Mouse (Mus musculus) lung, postnatal 25 days (tissue): ENCODE data around the gene Cap1.
A peak's percentile ranks its signal among the peaks of the same experiment; 100 is the strongest.
"Not testable (repeated sequence)": the region's sequence is repeated elsewhere in the genome, so short reads cannot be mapped to it uniquely, and the experiment has no call there.

Source experiments
- DNase-seq: peaks from one replicate; pipeline ENCODE4 v3.0.0; 2022; ENCODE audit warnings: low spot score

The Cap1 gene

DNA sequence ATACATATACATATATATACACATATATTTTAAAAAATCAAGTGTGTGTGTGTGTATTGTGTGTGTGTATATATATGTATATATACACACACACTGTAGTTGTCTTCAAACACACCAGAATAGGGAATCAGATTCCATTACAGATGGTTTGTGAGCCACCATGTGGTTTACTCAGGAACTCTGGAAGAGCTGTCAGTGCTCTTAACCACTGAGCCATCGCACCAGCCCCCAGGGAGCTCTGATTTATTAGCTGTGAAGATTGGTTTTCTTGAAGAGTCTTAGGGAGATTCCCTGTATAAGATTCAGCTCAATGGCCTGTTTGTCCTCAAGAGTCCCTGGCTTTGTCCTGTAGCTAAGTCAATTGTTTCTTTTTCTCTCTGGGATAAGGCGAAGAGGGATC is 47.9 kb downstream of the Cap1 start:
- no peak for DNase-seq

DNA sequence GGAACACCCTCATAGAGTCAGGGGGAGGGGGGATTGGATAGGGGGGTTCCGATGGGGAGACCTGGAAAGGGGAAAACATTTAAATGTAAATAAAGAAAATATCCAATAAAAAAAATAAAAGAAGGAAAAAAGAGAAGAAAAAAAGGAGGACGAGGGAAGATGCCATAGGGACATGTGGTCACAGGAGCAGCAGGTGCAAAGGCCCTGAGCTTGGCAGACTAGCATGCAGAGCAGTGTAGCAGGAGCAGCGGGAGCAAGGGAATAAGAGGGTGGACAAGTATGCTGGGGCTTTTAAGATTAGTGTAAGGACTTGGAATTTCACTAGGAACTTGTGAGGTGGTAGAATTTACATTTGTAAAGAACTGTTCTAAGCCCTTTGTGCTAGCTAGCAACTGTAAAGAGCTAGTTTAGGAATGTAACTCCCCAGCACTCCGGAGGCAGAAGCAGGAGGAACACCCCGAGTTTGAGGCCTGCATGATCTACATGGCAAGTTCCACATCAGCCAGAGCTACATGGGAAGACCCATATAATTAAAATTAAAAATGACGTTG is 48.6 kb downstream of the Cap1 start:
- no peak for DNase-seq

DNA sequence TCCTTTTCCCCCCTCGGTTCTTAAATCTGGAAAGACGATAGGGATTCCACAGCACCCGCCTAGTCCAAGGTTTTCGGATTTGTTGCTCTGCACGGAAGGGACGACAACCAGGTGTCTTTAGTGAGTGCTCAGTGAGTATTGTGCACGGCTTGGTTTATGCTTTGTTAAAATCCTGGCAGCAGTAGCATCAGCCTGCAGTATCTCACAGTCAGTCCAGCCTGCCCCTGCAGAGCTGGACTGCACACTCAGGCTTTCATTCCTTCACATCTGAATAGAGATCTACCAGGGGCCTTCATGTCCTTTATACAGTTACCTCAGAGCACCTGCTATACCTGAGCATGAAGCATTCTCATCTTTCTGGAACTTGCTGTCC is 49.5 kb downstream of the Cap1 start:
- no peak for DNase-seq

DNA sequence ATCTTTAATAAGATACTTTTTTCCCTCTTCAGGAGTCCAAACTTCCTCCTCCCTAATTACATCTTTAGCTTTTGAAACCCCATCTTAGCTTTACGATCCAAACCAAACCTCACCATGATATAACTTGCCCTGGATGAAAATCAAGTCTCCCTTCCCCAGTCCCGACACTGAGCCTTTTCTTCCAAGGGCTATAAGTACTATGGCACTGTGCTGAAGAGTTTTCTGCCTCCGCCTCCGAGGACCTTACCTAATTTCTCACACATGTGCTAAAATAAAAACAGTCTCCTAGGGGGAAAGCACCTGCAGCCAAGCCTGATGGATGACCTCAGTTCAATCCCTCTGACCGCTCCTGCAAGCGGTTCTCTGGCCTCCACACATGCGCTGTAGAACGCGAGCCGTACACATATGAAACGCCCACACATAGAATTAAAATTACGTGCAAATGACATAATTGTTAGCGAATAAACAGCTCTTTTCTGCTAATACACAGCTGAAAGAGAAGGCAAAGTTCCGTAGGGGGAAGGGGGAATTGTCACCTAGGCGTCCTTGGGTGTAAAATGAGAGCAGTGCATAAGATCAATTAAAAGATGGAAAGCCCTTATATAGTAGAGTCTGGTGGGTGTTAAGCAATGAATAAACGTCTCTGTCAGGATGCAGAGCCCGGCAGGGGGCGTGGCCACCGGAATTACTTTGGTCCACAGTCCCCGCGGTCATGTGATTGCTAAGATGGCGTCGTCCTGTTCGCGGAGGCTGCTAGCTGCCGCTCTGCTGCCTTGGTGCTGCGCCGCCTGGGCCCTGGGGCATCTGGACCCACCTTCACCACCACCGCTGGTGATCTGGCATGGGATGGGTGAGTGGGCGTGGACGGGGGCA is 50.1 kb downstream of the Cap1 start, which contains the start of gene Ppt1:
Ppt1 (plus strand) TSS at position 713 of the 873 bp plus-strand sequence.
- peak; percentile 89 for DNase-seq

DNA sequence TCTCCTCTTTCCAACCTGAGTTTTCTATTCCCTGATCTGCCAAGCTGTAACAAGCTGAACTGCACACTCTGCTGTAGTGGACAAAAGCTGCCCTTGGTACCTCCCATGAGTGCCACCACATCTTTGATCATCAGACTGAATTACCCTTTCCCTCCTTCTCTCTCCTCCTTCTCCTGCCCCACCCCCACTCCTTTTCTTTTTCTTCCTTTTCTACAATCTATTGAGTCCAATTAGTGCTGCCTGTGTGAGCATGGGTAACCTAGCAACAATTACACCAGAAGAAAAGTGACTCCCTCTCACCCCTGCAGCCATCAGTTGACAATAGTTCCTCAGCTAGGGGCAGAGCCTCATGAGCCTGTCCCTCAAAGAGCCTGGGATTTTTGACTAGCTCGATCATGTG is 54.0 kb downstream of the Cap1 start:
- no peak for DNase-seq

- DNase-seq: no peak
Measured at GRCm38 (mm10) chr4:122829339-122829738, 56.5 kb downstream of the Cap1 start.

DNA sequence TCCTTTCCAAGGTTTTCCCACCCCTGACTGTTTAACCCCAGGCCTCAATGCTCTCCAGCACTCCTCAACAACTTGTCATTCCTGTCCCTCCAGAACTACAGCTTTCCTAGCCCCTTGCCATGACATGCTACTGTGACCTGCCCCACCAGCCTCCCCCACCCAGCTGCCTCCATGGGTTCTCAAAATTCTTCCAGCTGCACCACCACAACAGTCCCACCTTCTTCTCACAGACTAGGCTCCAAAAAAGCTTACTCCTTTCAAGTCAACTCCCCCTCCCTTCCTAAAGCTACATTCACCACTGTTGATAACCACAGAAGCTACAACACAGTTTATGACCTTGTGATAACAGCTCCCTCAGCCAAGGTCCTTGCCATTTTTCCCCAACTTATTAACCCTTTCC is 58.2 kb downstream of the Cap1 start:
- DNase-seq: no peak

DNA sequence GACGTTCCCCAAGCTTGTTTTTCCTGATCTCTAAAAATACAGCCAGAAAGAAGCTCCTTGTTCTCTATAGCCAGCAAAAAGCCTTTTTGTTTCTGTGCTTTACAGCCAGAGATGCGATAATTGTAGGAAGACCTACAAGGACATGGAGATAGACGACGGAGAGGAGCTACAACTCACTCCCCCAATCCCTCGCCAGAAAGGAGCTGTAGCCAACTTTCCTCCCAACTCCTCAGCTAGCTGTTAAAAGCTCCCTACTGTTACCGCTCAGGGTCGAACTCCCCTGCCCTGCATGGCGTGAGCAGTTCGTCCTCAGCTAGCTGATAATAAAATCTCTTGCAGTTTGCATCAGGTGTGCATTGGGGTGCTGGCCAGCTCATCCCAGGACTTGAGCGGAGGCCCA is 64.9 kb downstream of the Cap1 start:
- not testable (repeated sequence) for DNase-seq

DNA sequence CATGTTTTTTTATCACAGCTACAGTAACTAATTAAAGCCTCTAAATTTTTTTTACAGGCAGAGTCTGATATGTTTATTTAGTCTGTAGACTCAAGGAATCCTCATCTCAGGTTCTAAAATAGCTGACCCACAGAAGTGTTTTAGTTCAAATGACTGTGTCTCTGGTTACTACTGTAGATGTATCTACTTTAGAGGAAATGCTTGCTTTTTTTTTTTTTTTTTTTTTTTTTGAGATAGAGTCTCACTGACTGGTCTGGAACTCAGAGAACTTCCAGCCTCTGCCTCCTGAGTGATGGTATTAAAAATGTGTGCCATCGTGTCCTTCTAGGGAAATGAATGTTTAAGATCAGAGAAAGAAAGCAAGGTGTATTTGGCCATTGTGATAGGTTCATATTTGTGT is 69.7 kb downstream of the Cap1 start:
- DNase-seq: no peak

DNA sequence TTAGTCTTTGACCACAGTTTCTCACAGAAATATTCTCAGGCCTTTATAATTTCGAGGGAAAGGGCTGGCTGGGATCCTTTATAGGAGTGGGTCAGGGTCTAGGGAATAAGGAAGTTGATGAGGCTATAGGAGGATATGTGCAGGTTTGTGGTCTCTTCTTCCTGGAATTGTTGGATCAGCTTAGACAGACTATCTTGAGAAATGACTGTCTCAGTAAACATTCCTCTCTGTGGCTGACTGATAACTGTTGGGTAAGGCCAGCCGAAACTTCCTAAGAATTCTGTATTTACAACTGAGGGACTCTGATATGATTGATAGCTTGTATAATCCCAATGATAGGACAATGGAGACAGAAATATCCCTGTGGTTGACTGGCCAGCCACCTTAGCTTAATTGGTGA is 74.0 kb downstream of the Cap1 start:
- peak; percentile 31 for DNase-seq

GRCm38 (mm10) chr4:122811180-122811579 is 74.7 kb downstream of the Cap1 start:
- no peak for DNase-seq
